Mouse (Mus musculus) layer of hippocampus, adult 9-10 months (tissue): ENCODE measurements around the gene Cpsf6.

Experiments used
- DNase-seq: peaks from one replicate; pipeline ENCODE4 v3.0.0; 2022; ENCODE audit warnings: low spot score

Gene Cpsf6

DNA sequence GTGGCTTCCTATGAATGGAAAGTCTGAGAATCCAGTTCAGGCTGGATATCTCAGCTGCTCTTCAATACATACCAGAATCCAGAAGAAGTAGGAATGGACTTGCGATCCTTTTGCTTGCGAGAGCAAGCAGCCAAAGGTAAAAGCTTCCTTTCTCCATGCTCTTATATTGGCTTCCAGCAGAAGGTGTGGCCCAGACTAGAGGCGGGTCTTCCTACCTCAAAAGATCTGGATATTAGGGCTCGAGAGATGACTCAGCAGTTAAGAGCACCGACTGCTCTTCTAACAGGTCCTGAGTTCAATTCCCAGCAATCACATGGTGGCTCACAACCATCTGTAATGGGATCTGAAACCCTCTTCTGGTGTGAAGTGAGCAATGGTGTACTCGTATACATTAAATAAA lies at the start of gene Cpsf6:
TSS of gene Cpsf6 (minus strand) at position 108 of the 400 bp plus-strand sequence.
- no peak for DNase-seq

DNA sequence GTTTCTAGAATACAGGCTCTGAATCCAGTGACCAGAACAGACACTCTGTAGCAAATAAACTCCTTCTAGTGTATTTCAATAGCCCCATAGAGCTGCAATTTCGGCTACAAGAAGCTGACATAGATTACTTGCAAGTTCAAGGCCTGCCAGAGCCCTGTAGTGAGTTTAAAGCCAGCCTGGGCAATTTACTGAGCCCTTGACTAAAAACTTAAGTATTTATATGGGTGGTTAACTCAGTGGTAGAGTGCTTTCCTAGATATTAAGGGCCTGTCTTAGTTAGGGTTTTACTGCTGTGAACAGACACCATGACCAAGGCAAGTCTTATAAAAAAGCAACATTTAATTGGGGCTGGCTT lies 46.8 kb upstream of the Cpsf6 start:
- DNase-seq: no peak

DNA sequence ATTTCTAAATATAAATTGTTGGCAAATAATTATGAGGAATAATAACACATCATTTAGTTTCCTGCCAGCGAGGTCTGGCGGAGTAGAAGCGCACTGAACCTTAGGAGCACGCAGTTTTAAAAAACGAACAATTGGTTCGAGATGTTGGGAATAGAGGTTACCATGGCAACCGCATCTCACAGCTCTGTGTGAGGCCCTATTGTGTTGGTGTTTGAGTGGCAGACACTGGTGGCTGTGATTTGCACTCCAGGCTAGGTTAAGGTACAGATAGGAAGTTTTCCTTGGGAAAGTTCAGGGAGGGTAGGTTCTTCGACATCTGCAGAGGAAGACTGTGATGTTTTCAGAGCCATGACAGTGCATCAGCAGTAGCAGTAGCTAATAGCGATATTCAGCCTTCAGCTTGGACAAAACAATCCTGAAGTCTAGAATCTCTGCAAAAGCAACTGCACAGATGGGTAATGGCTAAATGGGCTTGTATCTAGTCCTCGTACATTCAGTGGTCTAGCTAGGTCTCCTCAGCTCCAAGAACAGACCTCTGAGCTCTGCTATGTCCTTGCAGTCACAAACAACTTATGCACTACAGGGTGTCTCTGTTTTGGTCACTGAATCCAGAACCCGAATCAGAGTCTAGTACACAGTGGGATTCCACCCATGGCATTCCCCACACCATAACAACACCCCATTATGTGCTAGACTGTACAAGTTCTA lies 46.2 kb upstream of the Cpsf6 start:
- DNase-seq: no peak

DNA sequence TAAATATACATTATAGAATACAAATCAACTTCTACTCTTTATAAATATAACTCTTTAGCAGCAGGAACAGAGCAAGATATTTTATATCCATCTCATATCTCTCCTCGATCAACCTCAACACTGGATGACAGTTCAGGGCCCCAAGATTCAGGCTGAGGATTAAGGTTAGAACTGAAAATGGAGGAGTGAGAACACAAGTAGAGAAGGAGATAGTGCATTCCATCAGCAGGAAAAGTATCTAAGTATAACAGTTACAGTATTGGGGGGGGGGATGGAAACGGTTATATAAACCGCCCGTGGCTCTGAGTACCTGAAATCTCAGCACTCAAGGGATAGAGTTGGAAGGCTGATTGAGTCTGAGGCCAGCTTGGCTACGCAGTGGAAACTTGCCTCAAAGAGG lies 45.2 kb upstream of the Cpsf6 start:
- DNase-seq: no peak

DNA sequence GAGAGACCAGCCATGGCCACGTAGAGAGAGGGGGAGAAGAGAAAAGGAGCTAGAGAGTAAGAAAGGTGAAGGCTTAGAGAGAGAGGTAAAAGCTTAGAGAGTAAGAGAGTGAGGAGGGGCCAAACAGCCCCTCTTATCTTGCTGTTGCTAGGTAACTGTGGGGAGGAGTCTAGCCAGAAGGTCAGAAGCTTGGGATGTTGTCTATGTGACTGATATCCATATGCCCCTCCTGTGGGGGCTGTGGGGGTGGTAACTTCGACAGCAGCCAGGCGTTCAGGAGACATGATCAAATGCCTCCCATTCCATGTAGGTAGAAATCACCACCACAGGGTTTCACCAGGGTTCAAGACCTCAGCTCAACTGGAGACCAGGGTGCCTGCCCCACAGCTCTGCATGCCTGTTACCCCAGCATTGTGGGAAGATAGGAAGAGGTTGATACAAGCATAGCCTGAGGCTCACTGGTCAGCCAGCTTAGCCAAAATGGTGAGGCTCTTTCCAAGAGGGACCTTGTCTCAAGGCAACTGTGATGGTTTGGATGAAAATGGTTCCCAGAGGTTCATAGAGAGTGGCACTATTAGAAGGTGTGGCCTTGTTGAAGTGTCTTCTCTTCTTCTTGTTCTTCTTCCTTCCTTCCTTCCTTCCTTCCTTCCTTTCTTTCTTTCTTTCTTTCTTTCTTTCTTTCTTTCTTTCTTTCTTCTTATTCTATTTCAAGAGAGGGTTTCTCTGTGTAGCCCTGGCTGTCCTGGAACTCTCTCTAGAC lies 44.5 kb upstream of the Cpsf6 start:
- DNase-seq: no peak

DNA sequence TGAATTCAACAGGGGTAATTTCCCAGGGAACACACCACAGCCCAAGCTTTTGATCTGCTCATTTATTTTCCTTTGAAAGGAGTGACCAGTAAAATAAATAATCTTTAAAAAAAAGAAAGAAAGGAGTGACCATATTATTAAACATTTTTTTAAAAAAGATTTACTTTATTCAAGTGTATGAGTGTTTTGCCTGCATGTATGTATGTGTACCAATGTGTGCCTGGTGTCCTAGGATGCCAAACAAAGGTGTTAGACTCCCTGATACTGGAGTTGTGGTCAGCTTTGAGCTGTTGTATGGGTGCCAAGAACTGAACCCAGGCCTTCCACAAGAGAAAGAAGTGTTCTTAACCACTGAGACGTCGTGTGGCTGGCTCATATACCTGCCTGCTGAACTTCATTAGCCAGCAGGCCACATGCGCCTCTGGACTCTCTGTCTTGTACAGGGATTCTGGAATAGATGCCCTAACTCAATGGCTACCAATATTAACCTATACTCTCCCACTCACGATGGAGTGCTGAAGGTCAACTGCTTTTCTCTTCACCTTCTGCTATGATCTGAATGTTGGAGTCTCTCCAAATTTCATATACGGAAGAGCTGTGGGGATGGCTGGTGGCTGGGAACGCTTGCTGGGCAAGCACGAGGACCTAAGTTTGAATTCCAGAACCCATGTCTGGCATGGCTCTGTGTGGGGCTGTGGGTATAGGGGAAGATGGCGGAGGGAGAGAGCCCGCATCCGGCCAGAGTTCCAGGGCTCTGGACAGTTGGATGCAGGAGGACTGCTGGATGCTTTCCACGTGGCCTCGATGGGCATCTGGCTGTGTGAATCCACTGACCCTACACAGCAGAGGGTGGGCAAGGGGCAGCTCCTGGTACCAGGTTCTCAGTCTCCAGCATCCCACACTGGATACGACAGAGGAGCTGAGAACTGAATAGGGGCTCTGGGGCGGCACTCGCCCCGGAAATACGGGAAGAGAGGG lies 43.5 kb upstream of the Cpsf6 start:
- no peak for DNase-seq

DNA sequence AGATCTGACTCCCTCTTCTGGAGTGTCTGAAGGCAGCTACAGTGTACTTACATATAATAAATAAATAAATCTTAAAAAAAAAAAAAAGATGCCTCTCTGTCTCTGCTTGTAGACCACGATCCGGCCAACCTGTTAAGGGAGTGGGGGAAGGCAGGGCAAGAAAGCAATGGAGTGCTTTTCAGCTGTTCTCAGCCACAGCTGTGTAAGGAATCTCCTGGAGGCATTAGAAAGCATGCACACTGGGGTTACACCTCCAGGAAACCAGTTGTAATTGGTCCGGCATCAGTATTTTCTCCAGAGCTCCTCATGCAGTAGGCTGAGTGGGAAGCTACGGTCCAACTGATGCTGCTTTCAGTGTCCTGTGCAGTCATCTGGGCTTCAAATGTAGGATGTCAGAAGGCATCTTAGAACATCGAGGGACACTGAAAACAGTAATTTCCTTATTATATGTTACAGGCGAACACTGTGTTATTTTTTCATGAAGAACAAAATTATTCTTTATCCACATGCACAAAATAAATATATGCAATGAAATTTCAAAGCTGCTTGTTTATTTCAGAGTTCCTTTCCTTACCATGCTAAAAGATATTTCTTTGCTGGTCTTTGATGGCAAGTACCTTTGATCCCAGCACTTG lies 42.5 kb upstream of the Cpsf6 start:
- no peak for DNase-seq

DNA sequence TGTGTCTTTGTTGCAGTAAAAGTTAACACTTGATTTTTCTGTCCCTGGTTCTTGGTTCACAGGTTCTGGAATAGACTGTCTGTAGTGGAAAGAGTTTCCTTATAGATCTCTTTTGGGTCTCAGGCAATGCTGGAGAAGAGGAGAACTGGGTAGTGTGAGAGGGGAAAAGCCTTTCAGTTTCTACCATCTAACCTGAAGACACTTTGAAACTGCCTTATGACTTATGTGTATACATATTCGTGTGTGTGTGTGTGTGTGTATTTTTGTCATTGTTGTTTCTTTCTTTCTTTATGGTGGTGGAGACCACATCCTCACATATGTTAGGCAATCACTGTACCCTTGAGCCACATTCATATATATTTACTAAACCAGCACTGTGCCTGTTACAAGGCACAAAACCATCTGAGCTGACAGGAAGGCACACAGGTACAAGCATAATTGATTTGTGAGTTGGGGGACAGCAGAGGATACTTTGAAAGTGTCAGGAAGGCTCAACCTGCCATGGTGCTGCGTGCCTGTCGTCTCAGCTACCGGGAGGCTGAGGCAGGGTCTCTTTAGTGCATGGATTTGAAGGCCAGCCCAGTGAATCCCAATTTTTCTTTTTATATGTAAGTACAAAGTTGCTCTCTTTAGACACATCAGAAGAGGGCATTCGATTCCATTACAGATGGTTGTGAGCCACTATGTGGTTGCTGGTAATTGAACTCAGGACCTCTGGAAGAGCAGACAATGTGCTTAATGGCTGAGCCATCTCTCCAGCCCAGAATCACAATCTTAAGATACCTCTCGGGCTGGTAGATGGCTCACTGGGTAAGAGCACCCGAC lies 41.7 kb upstream of the Cpsf6 start:
- DNase-seq: no peak

DNA sequence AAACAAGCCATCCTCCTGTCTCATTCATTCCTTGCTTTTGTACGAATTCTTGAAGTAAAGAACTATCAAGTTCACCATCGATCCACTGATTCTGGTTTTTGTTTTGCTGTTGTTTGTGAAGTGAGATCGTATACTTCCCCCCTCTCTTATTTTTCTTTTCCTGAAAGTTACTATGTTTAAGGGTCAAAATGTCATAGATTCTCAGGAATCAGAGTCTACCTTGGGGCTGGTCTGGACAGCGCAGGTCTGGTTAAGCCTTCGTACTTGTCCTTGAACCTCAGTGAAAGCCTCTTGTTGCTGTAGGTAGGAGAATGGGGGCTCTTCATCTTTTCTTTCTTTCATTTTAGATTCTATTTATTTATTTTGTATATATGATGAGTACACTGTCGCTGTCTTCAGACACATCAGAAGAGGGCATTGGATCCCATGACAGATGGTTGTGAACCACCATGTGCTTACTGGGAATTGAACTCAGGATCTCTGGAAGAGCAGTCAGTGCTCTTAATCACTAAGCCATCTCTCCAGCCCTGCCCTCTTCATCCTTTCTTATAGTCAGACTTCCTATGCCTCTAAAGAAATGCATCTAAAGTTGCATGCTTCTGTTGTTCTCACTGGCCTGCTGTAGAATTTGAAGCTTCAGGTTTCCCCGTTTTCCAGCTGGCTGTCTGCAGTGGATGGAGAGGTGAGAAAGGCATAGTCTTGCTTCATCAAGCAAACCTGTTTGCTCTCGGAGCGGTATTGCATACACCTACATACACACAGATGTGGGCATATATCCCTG lies 40.9 kb upstream of the Cpsf6 start:
- DNase-seq: no peak

DNA sequence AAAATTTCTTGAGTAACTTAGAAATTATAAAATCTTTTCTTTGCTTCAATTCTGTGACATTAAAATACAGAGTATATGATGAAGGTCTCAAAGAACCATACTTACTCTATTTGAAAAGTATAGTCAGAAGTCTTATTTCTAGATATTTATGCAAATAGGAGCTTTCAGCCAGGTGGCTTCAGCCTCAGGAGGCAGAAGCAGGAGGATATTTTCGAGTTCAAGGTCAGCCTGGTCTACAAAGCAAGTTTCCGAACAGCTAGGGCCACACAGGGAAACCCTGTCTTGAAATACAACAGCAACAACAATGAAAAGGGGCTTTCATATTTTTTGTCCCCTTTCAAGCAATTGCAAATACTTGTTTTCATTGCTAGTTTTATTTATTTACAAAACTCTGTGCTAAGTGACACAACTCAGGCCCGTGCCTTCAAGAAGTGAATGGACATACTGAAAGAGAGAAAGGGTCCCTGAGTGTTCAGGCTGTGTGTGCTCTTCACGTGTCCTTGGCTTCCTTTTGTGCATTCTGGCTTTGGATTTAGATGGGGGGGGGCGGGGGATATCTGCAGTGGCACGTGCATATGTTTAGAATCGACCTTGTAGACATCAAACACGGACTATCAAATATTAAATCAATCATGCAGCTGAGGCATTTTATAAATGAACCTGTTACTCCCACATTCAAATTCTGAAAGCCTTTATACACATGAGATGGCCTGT lies 39.9 kb upstream of the Cpsf6 start:
- no peak for DNase-seq

DNA sequence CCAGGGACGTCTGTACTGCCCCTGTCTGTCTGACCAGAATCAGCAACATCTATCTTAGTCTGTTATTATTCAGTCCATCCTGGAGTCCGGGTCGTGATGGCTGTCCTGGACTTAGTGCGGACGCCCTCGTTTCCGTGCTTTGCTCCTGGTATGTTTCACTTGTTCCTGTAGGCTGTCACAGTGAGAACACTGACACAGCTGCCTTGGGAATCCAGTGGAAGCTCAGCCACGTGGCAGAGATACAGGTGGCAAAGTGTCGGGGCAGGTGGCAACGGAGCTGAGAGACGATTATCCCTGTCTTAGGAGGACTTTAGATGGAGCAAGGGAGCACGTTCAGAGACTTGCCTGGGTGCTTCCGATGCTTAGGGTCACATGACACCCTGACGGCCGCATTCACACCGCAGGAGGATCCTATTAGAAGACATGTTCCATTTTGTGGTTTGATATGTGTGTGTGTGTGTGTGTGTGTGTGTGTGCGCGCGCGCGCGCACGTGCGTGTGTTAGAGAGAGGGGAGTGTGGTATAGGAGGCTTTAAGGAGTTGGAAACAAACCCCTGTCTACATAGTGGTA lies 38.9 kb upstream of the Cpsf6 start:
- DNase-seq: no peak

DNA sequence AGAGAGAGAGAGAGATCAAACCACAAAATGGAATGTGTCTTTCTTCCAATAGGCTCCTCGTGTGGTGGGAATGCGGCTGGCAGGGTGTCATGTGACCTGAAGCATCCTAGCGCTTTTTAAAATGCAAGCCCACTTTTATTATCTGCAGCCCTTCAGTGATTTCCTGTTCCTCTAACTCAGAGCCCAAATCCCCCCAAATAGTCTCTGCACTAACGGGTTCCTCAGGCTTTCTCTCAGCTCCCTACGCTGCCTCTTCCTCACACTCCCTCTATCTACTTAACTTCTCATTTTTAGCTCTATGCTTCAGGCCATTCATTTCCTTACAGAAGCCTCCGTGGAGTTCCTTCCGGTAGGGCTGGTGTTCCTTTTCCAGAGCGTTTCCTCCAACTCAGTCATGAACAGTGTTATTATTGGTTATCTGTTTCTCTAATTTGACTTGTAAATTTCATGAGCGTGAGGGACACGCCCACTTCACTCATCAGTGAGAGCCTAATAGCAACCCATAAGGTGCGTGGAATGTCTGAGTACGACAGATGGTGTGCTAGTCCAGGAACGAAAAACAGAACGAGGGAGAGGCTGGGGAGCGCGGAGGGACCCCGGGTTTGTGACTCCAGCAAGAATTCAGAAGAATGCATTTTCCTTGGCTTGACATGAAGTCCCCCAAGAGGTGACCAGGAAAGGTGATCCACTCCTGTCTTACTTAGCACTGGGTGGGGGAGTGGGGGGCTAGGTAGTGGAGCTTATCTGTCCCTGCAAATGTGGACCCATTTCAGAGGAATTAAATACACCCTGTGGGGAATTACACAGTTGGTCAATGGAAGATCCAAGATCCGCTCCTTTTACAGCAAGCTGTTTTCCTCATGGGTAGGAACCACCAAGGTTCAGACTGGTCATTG lies 38.2 kb upstream of the Cpsf6 start:
- peak; percentile 50 for DNase-seq

DNA sequence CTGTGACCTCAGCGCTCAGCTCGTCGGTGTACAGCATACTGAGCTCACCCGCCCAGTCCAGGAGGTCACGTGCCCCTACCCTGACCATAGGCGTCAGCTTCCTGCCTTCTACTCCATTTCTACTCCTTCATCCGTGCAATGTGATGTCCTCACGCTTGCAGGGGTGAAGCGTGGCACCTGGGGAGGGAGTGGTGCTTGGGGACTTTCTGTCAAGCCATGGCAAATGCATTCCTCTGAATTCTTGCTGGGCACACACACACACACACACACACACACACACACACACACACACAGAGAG lies 37.6 kb upstream of the Cpsf6 start:
- DNase-seq: no peak

DNA sequence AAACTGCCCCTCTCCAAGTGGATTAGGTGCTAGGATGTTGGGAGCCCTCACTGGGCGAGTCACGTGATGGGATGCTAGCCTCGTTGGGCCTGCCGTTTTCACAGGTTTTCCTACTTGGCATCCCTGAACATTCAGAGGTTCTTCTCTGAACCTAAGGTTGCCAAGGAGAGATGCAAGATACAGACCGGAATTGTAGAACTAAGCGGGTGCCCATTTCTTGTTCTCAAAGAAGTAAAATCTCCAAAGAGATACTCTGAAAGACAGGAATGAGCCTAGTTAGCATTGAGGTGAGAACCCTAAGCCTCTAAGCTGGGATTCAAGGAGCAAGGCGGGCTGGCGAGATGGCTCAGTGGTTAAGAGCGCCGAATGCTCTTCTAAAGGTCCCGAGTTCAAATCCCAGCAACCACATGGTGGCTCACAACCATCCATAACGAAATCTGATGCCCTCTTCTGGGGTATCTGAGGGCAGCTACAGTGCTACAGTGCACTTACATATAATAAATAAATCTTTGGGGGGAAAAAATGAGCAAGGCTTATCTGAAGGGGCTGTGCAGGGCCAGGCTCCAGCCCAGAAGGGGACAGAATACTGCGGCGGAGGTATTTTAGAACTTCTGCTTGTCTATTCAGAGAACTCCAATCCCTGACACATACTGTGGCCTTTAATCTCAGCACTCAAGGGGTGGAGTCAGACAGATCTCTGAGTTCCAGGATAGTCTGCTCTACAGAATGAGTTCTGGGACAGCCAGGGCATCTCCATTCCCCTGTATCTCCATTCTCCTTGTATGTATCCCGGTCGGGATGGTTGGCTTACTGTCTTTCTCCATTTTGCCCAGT lies 37.0 kb upstream of the Cpsf6 start:
- DNase-seq: no peak

DNA sequence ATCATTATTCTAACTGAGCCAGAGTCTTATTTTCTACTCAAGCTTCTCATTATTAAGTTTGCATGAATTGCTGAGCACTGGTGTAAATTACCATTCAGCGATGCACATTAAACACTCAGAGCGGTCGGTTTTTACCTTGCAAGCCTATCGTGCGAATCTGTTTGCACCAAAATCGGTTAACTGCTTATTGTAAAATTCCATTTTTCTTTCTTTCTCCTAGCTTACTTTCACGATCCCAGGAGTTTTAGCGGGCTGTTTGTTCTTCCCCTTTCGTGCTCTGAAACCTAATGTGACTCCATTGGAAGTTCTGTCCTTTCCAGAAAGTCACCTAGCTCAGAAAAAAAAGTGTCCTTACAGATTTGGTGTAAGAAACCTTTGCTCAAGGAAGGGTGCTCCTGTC lies 36.3 kb upstream of the Cpsf6 start:
- DNase-seq: no peak

DNA sequence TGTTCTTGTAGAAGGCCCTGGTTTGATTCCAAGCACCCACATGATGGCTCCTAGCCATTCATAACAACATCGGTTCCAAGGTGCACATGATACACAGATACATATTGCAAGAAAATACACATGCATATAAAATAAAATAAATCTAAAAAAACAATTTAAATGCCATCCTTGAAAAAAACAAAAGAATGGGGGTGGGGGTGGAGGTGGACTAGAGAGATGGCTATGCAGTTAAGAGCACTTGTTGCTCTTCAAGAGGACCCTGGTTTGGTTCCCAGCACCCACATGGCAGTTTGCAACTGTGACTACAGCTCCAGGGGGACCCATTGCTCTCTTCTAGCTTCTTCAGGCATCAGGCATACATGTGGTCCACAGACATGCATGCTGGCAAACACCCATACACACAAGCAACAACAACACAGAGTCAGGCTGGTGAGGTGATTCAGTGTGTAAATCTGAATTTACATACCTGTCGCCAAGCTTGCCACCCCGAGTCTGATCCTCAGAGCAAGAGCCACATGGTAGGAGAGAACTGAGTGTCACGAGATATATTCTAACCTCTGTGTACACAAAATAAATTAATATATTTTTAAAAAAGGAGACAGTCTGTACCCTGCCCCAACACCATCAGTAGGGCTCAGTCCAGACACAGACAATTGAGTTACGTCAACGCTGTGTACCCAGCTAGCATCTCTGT lies 35.7 kb upstream of the Cpsf6 start:
- DNase-seq: no peak

DNA sequence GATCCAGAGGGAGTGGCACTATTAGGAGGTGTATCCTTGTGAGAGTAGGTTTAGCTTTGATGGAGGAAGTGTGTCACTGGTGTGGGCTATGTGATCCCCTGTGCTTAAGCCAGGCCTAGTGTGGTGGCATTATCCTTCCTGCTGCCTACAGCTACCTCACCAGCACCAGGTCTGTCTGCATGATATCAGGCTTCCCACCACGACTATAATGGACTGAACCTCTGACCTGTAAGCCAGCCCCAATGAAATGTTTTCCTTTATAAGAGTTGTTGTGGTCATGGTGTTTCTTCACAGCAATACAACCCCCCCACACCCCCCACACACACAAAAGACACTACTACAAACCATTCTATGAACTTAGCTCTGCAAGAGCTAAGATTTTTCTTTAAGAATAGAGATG lies 34.9 kb upstream of the Cpsf6 start:
- no peak for DNase-seq
